Mouse (Mus musculus) liver, embryonic 16.5 days (tissue): ENCODE measurements at regions not wholly inside any gene's neighbourhood (a gene's known extent, or its start where the extent isn't known, plus 50 kb on each side); places are given as distances from the start of the nearest gene placed in this dataset.

Experiments
- ATAC-seq: fragments of 200-750 bp; cut with Nextera tagmentation; 2 replicates; pipeline ENCODE4 v1.8.0; 2017; ENCODE audit warnings: low read depth, mild to moderate bottlenecking, moderate number of reproducible peaks, moderate library complexity
- H3K27ac ChIP-seq: fragments of 300-500 bp; sonication (generic); 2 replicates; pipeline ENCODE4 v1.5.1; 2014; ENCODE audit warnings: mild to moderate bottlenecking, low read length
- H3K27me3 ChIP-seq: fragments of 300-500 bp; sonication (generic); 2 replicates; pipeline ENCODE4 v1.6.1; 2014; ENCODE audit warnings: low read depth, low read length, mixed read lengths; ENCODE audit not compliant: control insufficient read depth, insufficient read depth
- H3K36me3 ChIP-seq: fragments of 300-500 bp; sonication (generic); 2 replicates; pipeline ENCODE4 v1.6.1; 2014; ENCODE audit warnings: mild to moderate bottlenecking; ENCODE audit not compliant: control insufficient read depth, insufficient read depth
- H3K4me1 ChIP-seq: fragments of 300-500 bp; sonication (generic); 2 replicates; pipeline ENCODE4 v1.6.1; 2014; ENCODE audit warnings: low read depth, low read length, mixed read lengths; ENCODE audit not compliant: control insufficient read depth
- H3K4me2 ChIP-seq: fragments of 300-500 bp; sonication (generic); 2 replicates; pipeline ENCODE4 v1.6.1; 2014; ENCODE audit warnings: low read depth, low read length, mixed read lengths
- H3K4me3 ChIP-seq: fragments of 300-500 bp; sonication (generic); 2 replicates; pipeline ENCODE4 v1.5.1; 2014; ENCODE audit warnings: low read depth, mild to moderate bottlenecking, low read length
- H3K9ac ChIP-seq: fragments of 300-500 bp; sonication (generic); 2 replicates; pipeline ENCODE4 v1.6.1; 2014; ENCODE audit warnings: low read depth, low read length
- H3K9me3 ChIP-seq: fragments of 300-500 bp; sonication (generic); replicated peaks from 2 replicates; pipeline ENCODE4 v1.6.1; 2016; ENCODE audit warnings: low read length; ENCODE audit not compliant: control insufficient read depth
- WGBS: fragments of 180-500 bp; shearing (Covaris S2); extraction: QIAGEN DNeasy Blood & Tissue Kit; methylation state at CpG from one replicate; pipeline ENCODE4 v1.1.7; 2014; ENCODE audit not compliant: insufficient replicate concordance; 5-methylcytosine and 5-hydroxymethylcytosine counted together

DNA sequence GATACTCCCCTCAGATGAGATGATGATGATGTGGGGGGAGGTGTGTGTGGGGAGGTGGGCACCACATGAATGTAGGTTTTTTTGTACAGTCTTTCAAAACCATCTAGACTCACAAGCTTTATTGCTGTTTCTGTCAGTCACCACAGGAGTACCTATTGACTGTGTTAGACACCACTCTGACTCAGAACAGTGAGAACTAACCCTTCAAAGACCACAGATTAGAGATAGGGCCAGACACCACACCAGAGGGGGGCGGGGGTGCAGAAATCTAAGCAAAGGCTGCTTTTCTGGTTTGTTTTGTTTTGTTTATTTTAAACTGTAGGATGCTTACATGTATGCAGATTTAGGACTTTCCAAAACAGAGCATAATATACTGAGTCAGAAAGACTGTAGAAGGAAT lies 1594.0 kb downstream of the 4930444P10Rik start:
- Histone ChIP-seq H3K9ac (no peak overlapping the region), H3K9me3 (no peaks in the 10 kb centered on the region), H3K4me1 (no peaks in the 10 kb centered on the region), H3K4me2 (no peak overlapping the region), H3K27me3 (peaks cover 16% of the 10 kb centered on the region), H3K4me3 (no peak overlapping the region), H3K36me3 (no peaks in the 10 kb centered on the region), H3K27ac (no peak overlapping the region)
- 47% methylated on average over 1 of the region's 1 CpGs for WGBS
- ATAC-seq, result no peak

DNA sequence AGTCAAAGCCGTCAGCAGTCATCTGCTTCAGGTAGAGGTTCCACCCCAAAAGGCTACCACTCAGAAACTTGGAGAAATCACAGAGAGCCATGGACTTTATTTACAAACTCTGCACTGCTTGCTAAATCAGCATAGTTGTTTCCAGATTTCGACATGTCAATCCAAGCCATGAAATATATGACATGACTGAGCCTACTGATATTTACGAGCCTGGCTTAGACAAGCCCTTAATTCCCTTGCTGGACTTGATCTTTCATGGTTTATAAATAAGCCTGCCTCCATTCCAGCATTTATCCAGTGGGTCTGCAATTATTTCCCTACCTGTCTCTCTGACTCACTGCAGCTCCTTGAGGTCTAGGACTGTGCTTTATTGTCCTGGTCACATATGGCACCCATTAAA lies 1603.1 kb downstream of the 4930444P10Rik start:
- Histone ChIP-seq H3K27ac (no peak overlapping the region), H3K4me2 (no peak overlapping the region), H3K4me3 (no peak overlapping the region), H3K9me3 (no peaks in the 10 kb centered on the region), H3K4me1 (no peaks in the 10 kb centered on the region), H3K36me3 (no peaks in the 10 kb centered on the region), H3K27me3 (no peaks in the 10 kb centered on the region), H3K9ac (no peak overlapping the region)
- WGBS, result 56% methylated on average over 3 of the region's 3 CpGs
- no peak for ATAC-seq

DNA sequence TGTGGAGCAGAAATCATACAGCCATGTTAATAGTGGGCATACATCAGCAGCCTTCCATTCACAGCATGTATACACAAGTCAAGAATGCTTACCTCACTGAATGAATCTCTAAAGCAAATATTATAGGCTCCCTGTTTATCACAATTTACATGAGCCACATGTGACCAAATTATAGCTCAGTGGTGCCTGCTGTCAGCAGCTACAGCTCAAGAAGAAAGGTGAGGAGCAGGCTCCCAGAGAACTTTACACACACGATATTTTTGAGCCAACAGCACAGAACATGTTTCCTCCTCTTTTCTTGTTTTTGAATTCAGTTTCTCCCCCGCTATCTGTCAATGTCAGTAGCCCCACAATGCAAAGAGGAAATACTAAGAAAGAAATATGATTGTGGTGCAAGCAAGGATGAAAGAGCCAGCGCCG lies 1605.4 kb downstream of the 4930444P10Rik start:
- Histone ChIP-seq H3K4me2 (no peak overlapping the region), H3K36me3 (no peaks in the 10 kb centered on the region), H3K9ac (no peak overlapping the region), H3K4me3 (no peak overlapping the region), H3K27me3 (no peaks in the 10 kb centered on the region), H3K9me3 (no peaks in the 10 kb centered on the region), H3K27ac (no peak overlapping the region), H3K4me1 (no peaks in the 10 kb centered on the region)
- ATAC-seq, result no peak
- 22% methylated on average over 4 of the region's 4 CpGs for WGBS

DNA sequence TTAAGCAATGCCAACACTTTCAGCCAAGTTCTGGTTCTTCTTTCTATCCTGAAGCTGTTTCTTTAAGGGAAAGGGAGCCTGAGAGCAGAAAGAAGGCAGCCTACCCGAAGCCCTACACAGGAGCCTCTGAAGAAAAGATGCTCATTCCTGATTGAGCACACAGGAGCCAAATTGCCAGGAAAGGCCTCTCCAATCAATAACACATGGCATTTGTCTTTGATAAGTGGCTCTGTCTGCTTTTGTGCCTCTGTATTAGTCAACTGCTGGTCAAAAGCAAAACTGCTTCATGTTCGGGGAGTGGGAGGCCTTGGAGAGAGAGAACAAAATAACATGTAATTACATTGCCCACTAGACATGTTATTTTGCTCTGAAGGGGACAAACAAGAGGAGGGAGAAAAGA lies 1607.4 kb downstream of the 4930444P10Rik start:
- H3K4me1 ChIP-seq, result no peaks in the 10 kb centered on the region
- no peak overlapping the region for H3K4me2 ChIP-seq
- H3K4me3 ChIP-seq, result no peak overlapping the region
- H3K9ac ChIP-seq, result no peak overlapping the region
- WGBS, result 45% methylated on average over 2 of the region's 2 CpGs
- H3K27me3 ChIP-seq, result no peaks in the 10 kb centered on the region
- H3K36me3 ChIP-seq, result no peaks in the 10 kb centered on the region
- no peaks in the 10 kb centered on the region for H3K9me3 ChIP-seq
- no peak overlapping the region for H3K27ac ChIP-seq
- no peak for ATAC-seq

DNA sequence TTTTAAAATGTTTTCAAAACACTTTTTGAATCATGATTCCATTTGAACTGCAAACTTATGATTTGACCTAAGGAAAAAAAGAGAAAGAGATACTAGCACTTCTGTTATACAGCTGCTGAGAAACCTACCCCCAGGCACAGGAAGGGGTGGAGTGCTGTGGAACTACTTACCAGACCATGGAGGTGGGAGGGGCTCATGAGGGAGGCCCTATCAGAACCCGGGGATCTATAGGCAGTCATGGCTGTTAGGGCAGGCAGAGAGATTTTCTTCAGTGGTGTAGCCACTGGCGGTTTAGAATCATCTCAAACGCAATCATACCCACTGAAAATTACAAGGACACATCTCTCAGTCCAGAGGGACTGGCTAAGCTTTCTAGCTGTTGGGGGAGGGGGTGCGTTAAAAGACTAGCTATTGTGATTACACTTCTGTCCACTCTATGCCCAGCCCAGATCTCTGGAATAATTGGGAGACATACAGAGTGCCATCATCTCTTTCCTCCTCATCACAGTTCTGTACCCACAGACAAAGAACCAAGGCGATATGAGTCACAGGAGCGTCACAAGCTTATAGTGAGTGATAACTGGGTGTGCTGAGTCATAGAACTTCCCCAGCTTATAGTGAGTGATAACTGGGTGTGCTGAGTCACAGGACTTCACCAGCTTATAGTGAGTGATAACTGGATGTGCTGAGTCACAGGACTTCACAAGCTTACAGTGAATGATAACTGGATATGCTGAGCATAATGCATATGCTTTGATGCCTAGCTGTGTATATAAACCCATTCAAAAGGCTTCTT lies 1608.8 kb downstream of the 4930444P10Rik start:
- Histone ChIP-seq H3K9me3 (no peaks in the 10 kb centered on the region), H3K36me3 (no peaks in the 10 kb centered on the region), H3K4me1 (no peaks in the 10 kb centered on the region), H3K4me3 (no peak overlapping the region), H3K27ac (peak overlapping the region; percentile 34; the same call in 1 of the 2 replicates), H3K27me3 (no peaks in the 10 kb centered on the region), H3K4me2 (no peak overlapping the region), H3K9ac (no peak overlapping the region)
- ATAC-seq, result peak; percentile 97
- WGBS, result 41% methylated on average over 6 of the region's 6 CpGs

DNA sequence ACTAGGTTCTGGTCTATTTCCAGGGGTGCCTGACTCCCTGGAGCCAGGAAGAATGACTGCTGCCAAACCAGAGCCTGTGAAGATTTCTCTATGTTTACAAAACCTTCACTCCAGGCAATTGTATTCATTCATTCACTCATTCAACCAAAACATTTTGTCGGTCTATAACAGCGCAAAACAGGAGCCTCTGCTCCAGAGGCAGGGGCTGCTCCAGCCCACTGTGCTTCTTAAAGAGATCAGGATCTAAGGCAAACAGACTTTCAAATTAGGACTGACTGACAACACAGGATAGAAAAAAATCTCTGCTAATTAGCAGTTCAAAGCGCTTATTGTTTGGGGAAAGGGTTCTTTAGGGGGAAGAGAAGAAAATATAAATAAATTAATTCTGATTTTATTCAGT lies 1620.8 kb downstream of the 4930444P10Rik start:
- H3K36me3 ChIP-seq, result no peaks in the 10 kb centered on the region
- no peak overlapping the region for H3K4me3 ChIP-seq
- no peaks in the 10 kb centered on the region for H3K9me3 ChIP-seq
- H3K9ac ChIP-seq, result no peak overlapping the region
- H3K27me3 ChIP-seq, result no peaks in the 10 kb centered on the region
- no peaks in the 10 kb centered on the region for H3K4me1 ChIP-seq
- no peak overlapping the region for H3K4me2 ChIP-seq
- no peak overlapping the region for H3K27ac ChIP-seq
- 53% methylated on average over 3 of the region's 3 CpGs for WGBS
- ATAC-seq, result no peak

DNA sequence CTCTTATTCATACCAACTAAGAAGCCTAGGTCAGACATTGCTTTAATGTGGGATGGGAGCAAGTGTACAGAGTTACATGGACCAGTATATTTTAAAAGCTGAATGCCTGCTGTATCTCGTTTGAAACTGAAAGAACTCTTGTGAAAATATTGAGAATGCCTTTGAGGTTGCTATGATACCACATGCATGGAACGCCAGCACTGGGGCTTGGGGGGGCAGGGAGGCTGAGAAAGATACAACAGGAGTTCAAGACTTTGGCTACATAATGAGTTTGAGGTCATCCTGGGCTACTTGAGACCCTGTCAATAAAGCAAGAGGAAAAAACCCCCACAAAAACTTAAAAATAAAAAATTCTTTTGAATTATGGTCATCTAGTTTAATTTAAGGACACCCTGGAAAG lies 1621.6 kb downstream of the 4930444P10Rik start:
- 32% methylated on average over 2 of the region's 2 CpGs for whole genome bisulfite sequencing
- Histone ChIP-seq H3K4me2 (no peak overlapping the region), H3K27ac (no peak overlapping the region), H3K9me3 (no peaks in the 10 kb centered on the region), H3K4me1 (no peaks in the 10 kb centered on the region), H3K4me3 (no peak overlapping the region), H3K9ac (no peak overlapping the region), H3K36me3 (no peaks in the 10 kb centered on the region), H3K27me3 (no peaks in the 10 kb centered on the region)
- ATAC-seq, result no peak

DNA sequence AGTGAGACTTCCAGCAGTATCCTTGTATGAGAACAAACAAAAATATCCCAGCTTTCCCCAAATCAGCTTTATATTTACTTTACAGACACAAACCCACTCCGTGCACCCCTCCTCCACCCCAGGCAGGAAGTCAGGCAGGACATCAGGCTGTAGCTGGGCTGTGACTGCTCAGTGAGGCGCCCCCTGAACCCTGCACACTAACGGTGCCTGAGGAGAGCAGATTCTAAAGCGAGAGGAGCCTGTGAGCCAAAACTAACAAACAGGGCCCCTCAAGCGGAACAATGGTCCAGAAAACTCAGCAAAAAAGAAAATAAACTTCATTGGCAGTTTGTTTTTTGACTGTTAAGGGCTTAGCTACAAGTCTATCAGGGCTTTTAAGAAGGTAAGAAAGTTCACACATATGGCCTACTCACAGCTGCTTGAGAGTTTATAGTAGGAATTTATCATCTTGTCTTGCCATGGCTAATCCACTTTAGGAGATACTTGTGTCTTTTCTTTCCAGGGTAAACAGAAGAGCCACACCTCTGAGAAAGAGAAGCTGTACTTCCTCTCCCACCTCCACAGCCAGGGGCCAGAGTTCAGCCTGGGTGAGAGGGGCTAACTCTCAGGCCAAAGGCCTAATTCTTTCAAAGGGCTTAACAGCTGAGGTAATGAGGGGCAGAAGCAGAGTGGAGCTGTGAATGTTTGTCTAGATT lies 1628.2 kb downstream of the 4930444P10Rik start:
- no peak for ATAC-seq
- Histone ChIP-seq H3K4me2 (no peak overlapping the region), H3K36me3 (no peaks in the 10 kb centered on the region), H3K9me3 (no peaks in the 10 kb centered on the region), H3K27ac (no peak overlapping the region), H3K4me3 (no peak overlapping the region), H3K9ac (no peak overlapping the region), H3K27me3 (no peaks in the 10 kb centered on the region), H3K4me1 (no peaks in the 10 kb centered on the region)
- 11% methylated on average over 5 of the region's 5 CpGs for WGBS

DNA sequence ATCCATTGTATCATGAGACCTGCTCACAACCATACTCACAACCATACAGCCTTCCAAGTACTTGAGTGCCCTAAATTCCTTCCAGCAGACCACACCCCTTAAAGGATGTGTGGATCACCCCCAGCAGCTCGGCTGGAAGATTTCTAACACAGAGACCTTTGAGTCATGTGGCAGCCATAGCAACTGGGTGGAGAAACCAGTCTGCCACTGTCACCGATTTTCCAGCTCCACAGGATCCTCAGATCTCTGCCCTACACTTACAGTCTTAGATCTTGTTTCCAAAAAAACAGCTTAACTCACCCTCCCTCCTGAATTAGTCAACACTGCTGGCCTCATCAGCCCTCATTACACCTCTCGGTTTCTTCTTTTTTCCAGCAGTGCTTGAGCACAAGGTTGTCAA lies 1630.6 kb downstream of the 4930444P10Rik start:
- WGBS, result 28% methylated on average over 3 of the region's 3 CpGs
- no peak for ATAC-seq
- no peak overlapping the region for H3K9ac ChIP-seq
- H3K36me3 ChIP-seq, result no peaks in the 10 kb centered on the region
- no peaks in the 10 kb centered on the region for H3K9me3 ChIP-seq
- no peak overlapping the region for H3K4me3 ChIP-seq
- no peak overlapping the region for H3K27ac ChIP-seq
- H3K4me2 ChIP-seq, result no peak overlapping the region
- H3K27me3 ChIP-seq, result no peaks in the 10 kb centered on the region
- no peaks in the 10 kb centered on the region for H3K4me1 ChIP-seq
